Mouse (Mus musculus) liver, postnatal 0 days (tissue): ENCODE results near the gene Stk38. TPM values are rescaled to one million over a fixed set of nuclear protein-coding genes. Genes with fewer than 3 reads are reported as not detected.

Experiments used
- ATAC-seq: fragments of 200-750 bp; cut with Nextera tagmentation; 2 replicates; pipeline ENCODE4 v1.8.0; 2017; ENCODE audit warnings: mild to moderate bottlenecking, moderate library complexity
- DNase-seq: peaks from one replicate; pipeline ENCODE4 v3.0.0-alpha.2; 2016
- H3K27ac ChIP-seq: fragments of 300-500 bp; sonication (generic); 2 replicates; pipeline ENCODE4 v1.5.1; 2014; ENCODE audit warnings: antibody characterized with exemption, moderate library complexity, mild to moderate bottlenecking, low read depth
- H3K27me3 ChIP-seq: fragments of 300-500 bp; sonication (generic); 2 replicates; pipeline ENCODE4 v1.6.1; 2014; ENCODE audit warnings: low read length, control low read depth, mixed read lengths; ENCODE audit not compliant: insufficient read depth
- H3K36me3 ChIP-seq: fragments of 300-500 bp; sonication (generic); replicated peaks from 2 replicates; pipeline ENCODE4 v1.6.1; 2014; ENCODE audit warnings: mild to moderate bottlenecking, control low read depth, low read length, moderate library complexity, mixed read lengths; ENCODE audit not compliant: insufficient read depth
- H3K4me1 ChIP-seq: fragments of 300-500 bp; sonication (generic); 2 replicates; pipeline ENCODE4 v1.6.1; 2014; ENCODE audit warnings: antibody characterized with exemption, mild to moderate bottlenecking, control low read depth; ENCODE audit not compliant: insufficient read depth
- H3K4me2 ChIP-seq: fragments of 300-500 bp; sonication (generic); 2 replicates; pipeline ENCODE4 v1.6.1; 2014; ENCODE audit warnings: low read depth, mild to moderate bottlenecking, low read length, moderate library complexity, mixed read lengths
- H3K4me3 ChIP-seq: fragments of 300-500 bp; sonication (generic); 2 replicates; pipeline ENCODE4 v1.5.1; 2014; ENCODE audit warnings: low read depth, low read length
- H3K9ac ChIP-seq: fragments of 300-500 bp; sonication (generic); replicated peaks from 2 replicates; pipeline ENCODE4 v1.6.1; 2014; ENCODE audit warnings: mild to moderate bottlenecking, moderate library complexity
- H3K9me3 ChIP-seq: fragments of 300-500 bp; sonication (generic); 2 replicates; pipeline ENCODE4 v1.6.1; 2016; ENCODE audit warnings: mild to moderate bottlenecking, control low read depth, low read length, mixed read lengths
- CTCF ChIP-seq: sonication (generic); IDR thresholded peaks from 2 replicates; pipeline ENCODE4 v1.5.1; 2016; ENCODE audit warnings: antibody characterized with exemption, low read depth
- EP300 ChIP-seq: IDR thresholded peaks from 2 replicates; pipeline ENCODE4 v1.6.1; 2016; ENCODE audit warnings: antibody characterized with exemption, low read depth, mild to moderate bottlenecking
- WGBS: fragments of 180-500 bp; shearing (Covaris S2); extraction: QIAGEN DNeasy Blood & Tissue Kit; methylation state at CpG from one replicate; pipeline ENCODE4 v1.1.7; 2014; ENCODE audit not compliant: insufficient replicate concordance; 5-methylcytosine and 5-hydroxymethylcytosine counted together
- polyA plus RNA-seq: library from polyadenylated mRNA; unstranded; fragments of >200 nt; fragmentation: Nextera tagmentation; extraction: Ambion mirVana; gene quantifications from 2 replicates; pipeline ENCODE4 v1.2.1, GENCODE M21; 2015

The Stk38 gene
- polyA plus RNA-seq, 1 experiment from 2014 or later, result 34.5 TPM

GRCm38 (mm10) chr17:29047697-29048514 lies 40.1 kb upstream of the Stk38 start:
- no peak overlapping the region for H3K27ac ChIP-seq
- no peaks in the 10 kb centered on the region for H3K9me3 ChIP-seq
- peaks cover 46% of the 10 kb centered on the region for H3K36me3 ChIP-seq
- H3K4me1 ChIP-seq, result peaks cover 28% of the 10 kb centered on the region
- TF ChIP-seq EP300 (no peak), CTCF (peak; percentile 33; the same call in 1 of the 2 replicates)
- DNase-seq, result no peak
- no peak for ATAC-seq
- no peak overlapping the region for H3K9ac ChIP-seq
- H3K4me2 ChIP-seq, result no peak overlapping the region
- WGBS, result 75% methylated on average over 3 of the region's 3 CpGs
- no peaks in the 10 kb centered on the region for H3K27me3 ChIP-seq
- no peak overlapping the region for H3K4me3 ChIP-seq

DNA sequence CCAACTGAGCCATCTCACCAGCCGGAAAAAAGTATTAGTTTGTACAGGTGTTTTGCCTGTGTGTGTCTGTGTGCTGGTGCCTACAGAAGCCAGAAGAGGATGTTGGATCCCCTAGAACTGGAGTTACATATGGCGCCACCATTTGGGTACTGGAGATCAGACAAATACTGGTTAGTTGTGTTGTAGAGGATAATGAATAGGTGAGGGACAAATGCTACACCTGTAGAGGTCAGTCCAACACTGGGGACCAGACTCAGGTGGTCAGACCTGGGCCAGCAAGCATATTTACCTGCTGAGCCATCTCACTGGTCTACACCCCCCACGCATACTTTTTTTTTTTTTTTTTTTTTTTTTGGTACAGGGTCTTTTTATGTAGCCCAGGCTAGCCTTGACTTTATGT lies 39.1 kb upstream of the Stk38 start:
- Histone ChIP-seq H3K27me3 (no peaks in the 10 kb centered on the region), H3K27ac (no peak overlapping the region), H3K4me1 (peaks cover 28% of the 10 kb centered on the region), H3K9me3 (no peaks in the 10 kb centered on the region), H3K4me3 (no peak overlapping the region), H3K4me2 (no peak overlapping the region), H3K36me3 (peaks cover 52% of the 10 kb centered on the region), H3K9ac (no peak overlapping the region)
- WGBS, result 90% methylated on average over 3 of the region's 3 CpGs
- no peak for TF ChIP-seq CTCF
- TF ChIP-seq EP300, result no peak
- no peak for ATAC-seq
- DNase-seq, result no peak

DNA sequence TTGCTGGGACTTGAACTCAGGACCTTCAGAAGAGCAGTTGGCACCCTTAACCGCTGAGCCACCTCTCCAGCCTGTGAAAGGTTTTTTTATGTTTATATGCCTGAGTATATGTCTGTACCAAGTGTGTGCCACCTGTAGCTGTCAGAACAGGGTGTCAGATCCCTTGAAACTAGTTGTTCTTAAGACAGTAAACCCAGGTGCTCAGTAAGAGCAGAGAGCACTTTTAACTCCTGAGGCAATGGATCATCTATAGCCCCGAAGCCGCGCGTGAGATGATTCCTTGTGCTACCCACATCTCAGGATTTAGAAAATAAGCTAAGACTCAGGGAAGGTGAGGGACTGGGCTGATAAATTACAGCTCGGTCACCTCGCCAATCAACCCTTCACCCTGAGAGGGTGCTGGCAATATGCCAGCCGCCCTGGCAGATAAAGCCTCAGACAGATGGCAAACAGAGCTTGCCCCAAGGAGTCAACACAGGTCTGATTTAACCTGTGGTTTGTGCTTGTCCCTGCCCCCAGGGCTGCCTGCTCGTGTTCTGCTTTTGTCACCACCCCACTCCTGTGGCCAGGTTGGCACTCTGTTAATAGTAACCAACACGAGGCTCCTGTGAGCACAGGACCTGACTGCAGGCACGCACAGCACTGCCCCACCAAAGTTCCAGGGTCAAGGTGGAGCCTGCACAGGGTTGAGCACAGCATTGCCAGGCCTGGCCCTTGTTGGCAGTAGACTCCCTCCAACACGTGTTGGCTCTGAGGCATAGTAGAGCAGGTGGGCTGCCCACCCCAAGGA lies 38.1 kb upstream of the Stk38 start:
- Histone ChIP-seq H3K36me3 (peaks cover 54% of the 10 kb centered on the region), H3K9ac (no peak overlapping the region), H3K27me3 (no peaks in the 10 kb centered on the region), H3K27ac (peak overlapping the region; percentile 66), H3K4me2 (no peak overlapping the region), H3K4me3 (no peak overlapping the region), H3K4me1 (peaks cover 26% of the 10 kb centered on the region), H3K9me3 (no peaks in the 10 kb centered on the region)
- ATAC-seq, result peak; percentile 68
- no peak for TF ChIP-seq CTCF
- no peak for TF ChIP-seq EP300
- peak; percentile 75 for DNase-seq
- 57% methylated on average over 12 of the region's 12 CpGs for WGBS

DNA sequence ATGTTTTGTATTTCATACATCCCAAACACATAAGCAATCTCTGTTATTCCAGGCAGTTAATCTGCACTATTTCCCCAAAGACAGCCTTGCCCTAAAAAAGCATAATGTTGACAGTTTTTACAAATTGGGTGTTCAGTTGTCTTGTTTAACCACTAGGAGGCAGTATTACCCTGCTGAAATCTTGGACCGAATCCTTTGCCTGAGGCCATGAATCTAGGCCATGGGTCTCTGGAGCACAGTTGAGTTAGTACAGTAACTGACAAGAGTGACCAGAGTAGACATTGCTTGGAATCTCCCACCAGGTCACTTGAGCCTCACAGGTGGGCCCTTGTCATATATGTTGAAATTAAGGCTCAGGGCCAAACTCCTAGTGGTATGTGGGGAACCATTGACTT lies 37.1 kb upstream of the Stk38 start:
- DNase-seq (peak; percentile 36), ATAC-seq (peak; percentile 42)
- no peak overlapping the region for H3K4me2 ChIP-seq
- H3K4me1 ChIP-seq, result peaks cover 17% of the 10 kb centered on the region
- H3K9ac ChIP-seq, result no peak overlapping the region
- no peaks in the 10 kb centered on the region for H3K27me3 ChIP-seq
- peak overlapping the region; percentile 66 for H3K27ac ChIP-seq
- TF ChIP-seq CTCF (peak; percentile 87), EP300 (no peak)
- no peak overlapping the region for H3K4me3 ChIP-seq
- no peaks in the 10 kb centered on the region for H3K9me3 ChIP-seq
- WGBS, result 73% methylated on average over 1 of the region's 1 CpGs
- H3K36me3 ChIP-seq, result peaks cover 64% of the 10 kb centered on the region

- Histone ChIP-seq H3K27me3 (no peaks in the 10 kb centered on the region), H3K36me3 (peaks cover 70% of the 10 kb centered on the region), H3K27ac (peak overlapping the region; percentile 66), H3K9me3 (no peaks in the 10 kb centered on the region), H3K4me1 (peaks cover 11% of the 10 kb centered on the region; the same call in 1 of the 2 replicates), H3K4me3 (no peak overlapping the region), H3K4me2 (no peak overlapping the region), H3K9ac (no peak overlapping the region)
- peak; percentile 9 for ATAC-seq
- DNase-seq, result no peak
- TF ChIP-seq CTCF, result no peak
- no peak for TF ChIP-seq EP300
- 83% methylated on average over 6 of the region's 6 CpGs for WGBS
These were observed 36.5 kb upstream of the Stk38 start for GRCm38 (mm10) chr17:29044146-29044924.
